Mouse (Mus musculus) CH12.LX (cell line): ENCODE measurements around the gene Ryr3.

ENCODE experiments used
- CHD1 ChIP-seq: IDR thresholded peaks from 2 replicates; pipeline ENCODE4 v1.6.1; 2012; ENCODE audit warnings: low read depth, low read length, improper control_type of control experiment, inconsistent platforms
- CTCF ChIP-seq, 2 experiments: IDR thresholded peaks in 1 of 2; conservative IDR thresholded peaks in 1 of 2; 2 replicates each; pipeline ENCODE4 v1.5.1; 2011 to 2012; ENCODE audit warnings: low read depth in 2 of 2, low read length in 2 of 2, improper control_type of control experiment in 1 of 2, inconsistent platforms in 1 of 2, mild to moderate bottlenecking in 1 of 2, moderate library complexity in 1 of 2
- E2F4 ChIP-seq: IDR thresholded peaks from 2 replicates; pipeline ENCODE4 v1.6.1; 2011; ENCODE audit warnings: low read depth, low read length, improper control_type of control experiment; ENCODE audit not compliant: insufficient replicate concordance
- ELF1 ChIP-seq: IDR thresholded peaks from 2 replicates; pipeline ENCODE4 v1.6.1; 2014; ENCODE audit warnings: low read depth, mild to moderate bottlenecking, inconsistent platforms, low read length, improper control_type of control experiment
- EP300 ChIP-seq: IDR thresholded peaks from 2 replicates; pipeline ENCODE4 v1.6.1; 2011; ENCODE audit warnings: low read length, improper control_type of control experiment
- MAFK ChIP-seq: IDR thresholded peaks from 2 replicates; pipeline ENCODE4 v1.6.1; 2011; ENCODE audit warnings: low read length, improper control_type of control experiment; ENCODE audit not compliant: insufficient replicate concordance
- NELFE ChIP-seq: IDR thresholded peaks from 2 replicates; pipeline ENCODE4 v1.6.1; 2011; ENCODE audit warnings: low read depth, low read length, improper control_type of control experiment
- NRF1 ChIP-seq: IDR thresholded peaks from 2 replicates; pipeline ENCODE4 v1.6.1; 2014; ENCODE audit warnings: low read depth, mild to moderate bottlenecking, inconsistent platforms, low read length, improper control_type of control experiment, moderate library complexity
- POLR2A ChIP-seq: IDR thresholded peaks from 2 replicates; pipeline ENCODE4 v1.6.1; 2011; ENCODE audit warnings: low read depth, mild to moderate bottlenecking, improper control_type of control experiment, low read length
- SIN3A ChIP-seq: IDR thresholded peaks from 2 replicates; pipeline ENCODE4 v1.6.1; 2012; ENCODE audit warnings: low read length, improper control_type of control experiment, inconsistent platforms
- USF1 ChIP-seq: IDR thresholded peaks from 2 replicates; pipeline ENCODE4 v1.6.1; 2014; ENCODE audit warnings: low read depth, mild to moderate bottlenecking, inconsistent platforms, low read length, improper control_type of control experiment
- ZKSCAN1 ChIP-seq: IDR thresholded peaks from 2 replicates; pipeline ENCODE4 v1.6.1; 2012; ENCODE audit warnings: low read depth, inconsistent platforms, low read length, improper control_type of control experiment, borderline replicate concordance

DNA sequence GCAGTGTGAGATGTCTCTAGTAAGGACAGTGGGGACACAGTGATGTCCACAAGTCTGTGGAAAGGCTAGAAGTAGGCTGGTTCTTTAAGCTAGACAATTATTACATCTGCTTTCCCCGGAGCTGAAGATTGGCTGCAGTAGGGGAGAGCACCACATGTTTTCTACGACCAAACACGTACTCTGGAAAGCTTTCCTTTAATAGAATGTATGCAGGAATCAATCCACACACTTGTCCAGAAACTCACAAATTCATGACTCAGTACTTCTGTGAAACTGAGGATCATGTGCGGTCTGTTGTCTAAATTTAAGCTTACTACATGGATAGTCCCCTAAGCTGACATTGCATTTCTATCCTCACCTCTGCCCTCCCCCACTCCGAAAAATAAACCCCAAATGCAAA, 157.5 kb downstream of the Ryr3 start:
- TF ChIP-seq NELFE, result no peak
- TF ChIP-seq MAFK, result no peak
- TF ChIP-seq ZKSCAN1, result no peak
- TF ChIP-seq CTCF (conservative IDR thresholded peaks at IDR 0.05 in 1 of 2, IDR thresholded peaks at IDR 0.05 in 1 of 2; ENCODE audit: low read depth in 2 of 2, low read length in 2 of 2), result no peak
- no peak for TF ChIP-seq SIN3A
- TF ChIP-seq USF1, result no peak
- no peak for TF ChIP-seq ELF1
- no peak for TF ChIP-seq E2F4
- no peak for TF ChIP-seq NRF1
- TF ChIP-seq POLR2A, result no peak
- no peak for TF ChIP-seq CHD1
- TF ChIP-seq EP300, result no peak
